Mouse (Mus musculus) neutrophil, adult 5-6 weeks (primary cell): ENCODE measurements at regions not wholly inside any gene's neighbourhood (a gene's known extent, or its start where the extent isn't known, plus 50 kb on each side); places are given as distances from the start of the nearest gene placed in this dataset.

ENCODE experiments used
- ATAC-seq: fragments of 151-379, 151-347 bp; 2 replicates; pipeline ENCODE4 v1.8.0; 2017; ENCODE audit warnings: mild to moderate bottlenecking, moderate TSS enrichment; ENCODE audit not compliant: insufficient number of reproducible peaks, poor library complexity, low FRiP score, severe bottlenecking; ENCODE audit errors: extremely low read depth

DNA sequence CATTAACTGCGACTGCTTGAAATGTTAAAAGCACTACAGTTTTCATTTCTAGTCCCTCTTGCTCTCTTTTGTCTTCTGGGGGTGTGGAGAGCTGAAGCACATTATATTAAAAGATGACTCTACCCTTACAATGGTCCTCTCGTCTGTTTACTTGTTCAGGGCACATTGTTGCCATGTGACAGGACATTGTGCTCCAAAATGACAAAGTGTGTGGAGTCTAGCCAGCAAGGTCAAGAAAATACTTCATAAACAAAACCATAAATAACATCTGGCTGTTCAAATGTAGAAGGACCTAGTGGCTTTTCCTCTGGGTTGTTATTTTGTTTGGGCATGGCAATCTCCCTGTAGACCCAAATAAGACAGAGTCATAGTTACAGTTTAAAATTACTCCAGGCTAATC, 95.1 kb upstream of the Prep start:
- no peak for ATAC-seq

DNA sequence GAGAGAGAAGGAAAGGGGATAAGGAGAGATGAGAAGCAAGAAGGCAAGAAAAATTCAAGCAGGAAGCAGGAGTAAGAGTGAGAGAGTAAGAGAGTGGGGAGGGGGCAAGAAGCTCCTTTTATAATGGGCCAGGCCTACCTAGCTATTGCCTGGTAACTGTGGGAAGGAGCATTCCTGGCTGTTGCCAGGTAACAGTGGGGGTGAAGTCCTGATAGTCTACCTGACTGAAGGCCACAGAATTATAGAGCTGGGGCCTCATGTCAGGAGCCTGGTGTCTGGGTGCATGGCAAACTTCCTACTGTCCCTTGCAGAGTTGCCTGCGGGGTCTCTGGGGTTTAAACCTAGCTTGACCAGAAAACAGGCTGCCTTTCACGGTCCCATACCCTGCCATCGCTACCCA, 107.0 kb upstream of the Prep start:
- no peak for ATAC-seq

DNA sequence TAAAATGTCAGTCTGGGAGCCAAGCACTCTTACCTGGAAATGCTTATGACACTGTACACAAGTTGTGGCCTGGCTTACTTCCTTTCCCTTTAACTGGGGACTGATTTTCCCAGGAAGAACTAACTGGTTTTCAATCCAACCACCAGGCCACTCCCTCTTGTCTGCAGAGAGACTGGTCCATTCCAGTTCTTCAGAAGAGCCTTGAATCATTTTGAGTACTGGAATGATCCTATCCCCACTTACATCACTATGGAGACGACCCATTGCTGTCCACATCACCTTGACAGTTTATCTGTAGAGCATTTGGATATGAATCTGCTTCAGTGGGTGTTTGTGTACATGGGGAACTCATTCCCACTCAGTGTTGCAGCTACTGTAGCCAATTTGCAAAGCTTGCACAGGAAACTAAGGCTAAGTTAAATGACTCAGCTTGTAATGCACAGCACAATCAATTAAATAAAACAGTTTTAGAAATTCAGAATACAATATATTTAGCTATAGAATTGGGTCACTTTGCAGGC, 121.7 kb upstream of the Prep start:
- ATAC-seq = no peak

DNA sequence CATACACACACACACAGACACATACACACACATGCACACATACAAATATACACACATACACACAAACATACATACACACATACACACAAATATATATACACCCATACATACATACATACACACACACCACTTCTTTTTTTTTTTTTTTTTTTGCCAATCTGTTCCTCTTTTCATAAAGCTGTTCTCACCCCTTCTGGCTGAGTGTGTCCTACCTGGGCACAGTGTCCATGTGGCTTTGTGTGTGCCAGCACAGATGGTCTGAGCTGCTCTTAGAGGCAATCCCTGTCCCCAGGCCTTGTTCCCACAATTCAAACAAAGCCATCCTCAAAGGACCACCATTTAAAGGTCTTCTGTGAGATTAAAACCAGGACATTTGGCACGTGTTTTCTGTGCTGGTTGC, 127.6 kb upstream of the Prep start:
- no peak for ATAC-seq

DNA sequence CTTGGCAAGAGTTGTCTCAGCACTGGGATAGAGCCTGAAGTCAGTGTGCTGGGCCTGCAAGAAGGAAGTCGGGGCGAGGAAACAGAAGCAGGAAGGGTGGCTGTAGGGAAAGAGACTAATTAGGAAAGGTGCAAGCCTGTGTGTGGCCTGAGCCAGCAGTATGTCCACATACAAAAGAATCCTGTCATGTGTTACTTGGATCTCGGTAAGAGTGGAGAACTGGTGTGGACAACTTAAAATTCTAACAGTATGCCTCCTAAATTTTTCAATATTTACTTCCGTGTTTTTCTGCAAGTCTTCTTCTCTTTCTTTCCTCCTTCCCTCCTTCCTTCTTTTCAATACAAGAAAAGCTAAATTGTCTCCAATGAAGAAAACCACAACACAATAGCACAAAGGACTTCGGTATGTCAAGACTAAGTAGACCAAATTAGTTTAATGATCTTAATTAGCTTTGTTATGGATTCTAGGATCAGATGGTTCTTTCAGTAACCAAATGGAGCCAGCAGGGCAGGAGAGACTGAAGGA, 130.0 kb upstream of the Prep start:
- ATAC-seq = no peak

DNA sequence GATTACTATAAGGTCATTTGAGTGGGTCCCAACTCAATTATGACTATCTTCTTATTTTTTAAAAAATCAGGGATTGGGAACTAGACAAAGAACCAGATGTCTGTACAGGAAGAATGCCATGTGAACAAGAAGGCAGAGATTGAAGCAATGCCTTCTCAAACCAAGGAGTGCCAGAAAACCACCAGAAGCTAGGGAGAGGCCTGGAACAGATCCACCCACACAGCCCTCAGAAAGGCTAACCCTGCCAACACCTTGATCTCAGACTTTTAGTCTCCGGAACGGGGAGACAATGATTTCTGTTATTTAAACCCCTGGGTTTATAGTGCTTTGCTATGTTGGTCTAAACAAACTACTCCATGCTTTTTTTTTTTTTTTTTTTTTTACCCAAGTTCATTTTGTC, 136.2 kb upstream of the Prep start:
- ATAC-seq = no peak

DNA sequence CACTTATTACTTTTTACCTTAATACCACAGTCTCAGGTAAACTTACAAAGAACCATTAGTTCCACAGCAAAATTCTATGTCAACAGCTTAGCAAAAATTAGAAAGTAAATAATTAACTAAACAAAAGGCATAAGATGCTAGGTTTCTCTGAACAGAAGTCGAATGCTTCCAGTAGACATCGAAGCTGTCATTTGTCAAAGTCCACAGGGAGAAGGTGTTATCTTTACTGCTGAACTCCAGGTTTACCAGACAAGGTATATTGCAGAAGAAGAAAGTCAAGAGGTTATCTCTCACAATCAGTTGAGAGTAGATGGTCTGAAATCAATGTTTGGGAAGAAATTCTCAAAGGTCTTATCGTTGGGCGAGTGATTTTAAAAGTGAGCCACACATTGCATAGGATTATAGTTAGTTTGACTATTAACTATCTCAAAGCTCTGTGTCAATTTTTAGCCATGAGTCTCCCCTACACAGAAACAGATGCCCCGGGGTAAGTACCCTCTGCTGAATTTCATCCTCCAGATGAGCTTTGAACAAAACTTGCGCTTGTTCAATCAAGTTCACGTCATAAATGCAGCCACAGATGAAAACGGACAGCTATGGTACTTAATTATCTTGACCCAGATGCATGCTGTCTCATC, 153.1 kb upstream of the Prep start:
- no peak for ATAC-seq

DNA sequence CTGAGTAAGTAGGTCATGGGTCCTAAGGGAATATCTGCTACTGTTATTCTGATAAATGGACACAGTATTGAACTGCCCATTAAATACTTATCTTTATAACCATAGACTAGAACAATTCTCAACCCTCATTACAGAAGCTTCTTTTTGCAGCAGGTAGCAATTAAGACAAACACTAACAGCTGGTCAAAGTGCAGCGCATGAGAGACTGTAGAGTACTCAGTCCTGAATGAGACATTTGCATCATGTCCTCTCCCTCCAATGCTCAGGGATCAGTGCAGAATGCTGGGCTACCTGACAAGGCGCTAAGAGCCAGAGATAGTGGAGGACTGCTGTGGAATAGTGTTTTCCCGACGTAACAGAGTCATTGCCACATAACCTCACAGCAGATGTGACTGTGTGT, 162.5 kb upstream of the Prep start:
- ATAC-seq = no peak

DNA sequence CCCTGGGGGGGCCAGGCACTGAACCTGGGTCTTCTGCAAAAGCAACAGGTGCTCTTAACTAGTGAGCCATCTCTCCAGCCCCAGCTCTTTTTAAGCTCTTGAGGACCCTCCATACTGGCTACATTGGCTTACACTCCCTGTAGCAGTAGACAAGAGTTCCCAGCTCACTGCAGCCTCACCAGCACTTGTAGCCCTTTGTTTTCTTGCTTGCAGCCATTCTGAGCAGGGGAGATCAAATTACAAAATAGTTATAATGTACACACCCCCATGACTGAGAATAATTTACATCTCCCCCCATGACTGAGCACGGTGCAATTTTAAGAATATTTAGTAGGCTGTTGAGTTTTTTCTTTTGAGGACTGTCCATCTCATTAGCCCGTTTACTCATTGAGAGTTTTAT, 165.8 kb upstream of the Prep start:
- no peak for ATAC-seq

DNA sequence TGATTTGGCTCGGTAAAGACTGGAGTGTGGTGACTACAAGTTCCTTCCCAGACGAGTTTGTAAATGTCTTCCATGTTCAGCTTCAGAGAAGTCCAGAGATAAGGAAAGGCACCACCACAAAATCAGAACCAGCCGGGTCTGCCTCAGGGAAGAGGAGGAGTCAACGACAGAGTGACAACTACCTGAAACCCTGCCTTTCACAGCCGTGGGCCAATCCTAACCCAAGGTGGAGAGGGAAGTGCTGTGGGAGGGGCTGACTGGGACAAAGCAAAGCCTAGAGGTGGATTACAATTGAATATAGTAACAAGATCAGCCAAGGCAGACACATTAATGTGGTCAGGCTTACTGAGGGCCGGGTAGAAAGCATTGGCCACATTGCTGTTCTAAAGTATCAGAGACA, 174.9 kb upstream of the Prep start:
- no peak for ATAC-seq

DNA sequence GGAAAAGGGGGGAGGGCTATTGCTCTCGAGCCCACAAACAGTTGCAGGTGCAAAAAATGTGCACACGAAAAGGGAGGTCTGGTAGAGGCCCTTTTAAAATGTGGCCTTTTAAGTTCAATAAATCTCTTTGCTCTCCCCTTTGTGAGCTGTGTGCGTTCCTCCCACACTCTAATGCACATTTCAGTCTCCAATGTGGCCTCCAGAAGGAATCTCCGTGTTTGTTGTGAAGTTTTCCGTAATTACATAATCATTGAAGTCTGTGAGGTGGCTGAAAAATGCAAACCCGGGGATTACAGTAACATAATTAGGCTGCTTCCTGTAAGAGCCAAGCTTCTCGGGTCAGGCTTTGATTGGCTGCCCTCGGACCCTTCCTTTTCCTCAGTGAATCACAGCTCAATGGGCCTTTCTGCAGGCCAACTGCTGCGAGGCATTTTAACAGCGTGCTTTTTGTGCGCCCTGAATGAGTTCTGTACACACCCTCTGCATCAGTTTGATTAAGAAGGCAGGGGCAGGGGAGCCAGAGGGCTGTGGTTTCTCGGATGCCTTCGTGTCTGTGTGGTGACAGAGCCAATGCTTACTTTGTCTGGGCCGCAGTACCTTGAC, 179.8 kb upstream of the Prep start:
- ATAC-seq = no peak

DNA sequence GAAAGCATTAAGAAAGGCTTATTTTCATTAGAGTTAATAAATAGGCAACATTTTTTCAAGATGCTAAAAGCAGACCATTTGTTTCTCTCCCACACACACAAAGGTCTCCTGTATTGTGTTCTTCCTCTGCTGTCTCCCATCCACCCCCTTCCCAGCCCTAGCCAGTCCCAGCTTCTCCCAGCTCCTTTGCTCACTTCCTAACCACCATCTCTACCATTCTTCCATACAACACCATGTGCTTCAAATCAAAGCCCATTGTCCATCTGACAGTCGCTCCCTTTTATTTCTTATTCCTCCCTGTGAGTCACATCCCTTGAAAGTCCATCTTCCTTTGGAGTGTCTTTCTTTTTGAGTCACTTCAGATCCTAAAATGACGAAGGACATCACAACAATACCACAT, 185.0 kb upstream of the Prep start:
- no peak for ATAC-seq

DNA sequence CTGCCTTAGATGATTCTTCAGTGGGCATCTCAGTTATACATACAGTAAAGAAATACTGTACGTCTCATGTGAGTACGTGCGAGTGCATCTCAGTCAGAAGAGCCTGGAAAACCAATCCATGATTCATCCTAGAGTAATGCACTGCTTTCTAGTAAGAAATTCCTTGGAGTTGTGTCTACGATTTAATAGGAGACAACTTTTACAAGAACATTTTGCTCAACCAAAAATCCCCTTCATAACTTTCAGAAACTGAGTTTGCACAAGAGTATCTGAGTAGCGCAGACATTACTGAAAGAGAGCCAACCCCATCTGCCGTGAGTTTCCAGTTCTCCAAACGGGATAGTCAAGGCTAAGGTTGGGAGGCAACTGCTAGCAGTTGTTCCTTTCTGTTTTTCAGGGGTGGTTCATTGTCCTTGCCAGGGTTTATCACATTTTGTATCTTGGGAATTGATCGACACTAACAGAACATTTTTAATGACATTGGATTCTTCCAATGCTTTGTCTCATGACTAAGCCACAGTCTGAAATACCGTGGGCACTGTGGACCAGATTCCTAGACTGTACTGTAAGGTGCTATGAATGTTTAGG, 189.8 kb upstream of the Prep start:
- no peak for ATAC-seq

DNA sequence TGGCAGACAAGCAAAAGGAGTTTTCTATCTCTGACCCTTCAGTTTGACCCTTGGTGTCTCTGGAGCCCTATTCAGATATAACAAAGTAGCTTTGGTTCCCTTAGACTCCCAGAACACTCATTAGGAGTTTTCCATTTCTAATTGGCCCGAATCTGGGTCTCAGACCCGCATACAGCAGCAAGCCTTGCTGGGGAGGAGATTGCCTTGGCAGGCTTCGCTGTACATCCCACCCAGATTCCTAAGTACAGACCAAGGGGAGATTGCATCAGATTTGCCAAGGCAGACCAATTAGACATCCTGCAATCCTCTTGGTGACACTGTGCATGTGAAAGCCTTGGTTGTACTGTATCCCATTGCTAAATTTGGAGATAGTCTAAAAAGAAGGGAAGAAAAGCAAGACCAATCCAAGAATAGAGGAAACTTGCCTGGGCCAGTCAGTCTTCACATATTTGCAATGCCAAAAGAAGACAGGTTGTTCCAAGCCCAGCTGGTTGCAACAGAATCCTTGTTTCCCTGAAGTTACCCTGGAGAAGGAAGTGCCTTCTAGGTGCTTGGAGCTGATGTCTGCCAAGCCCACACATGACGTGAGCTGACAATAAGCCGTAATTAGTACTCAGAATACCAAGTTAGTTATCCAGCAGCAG, 193.2 kb upstream of the Prep start:
- no peak for ATAC-seq

DNA sequence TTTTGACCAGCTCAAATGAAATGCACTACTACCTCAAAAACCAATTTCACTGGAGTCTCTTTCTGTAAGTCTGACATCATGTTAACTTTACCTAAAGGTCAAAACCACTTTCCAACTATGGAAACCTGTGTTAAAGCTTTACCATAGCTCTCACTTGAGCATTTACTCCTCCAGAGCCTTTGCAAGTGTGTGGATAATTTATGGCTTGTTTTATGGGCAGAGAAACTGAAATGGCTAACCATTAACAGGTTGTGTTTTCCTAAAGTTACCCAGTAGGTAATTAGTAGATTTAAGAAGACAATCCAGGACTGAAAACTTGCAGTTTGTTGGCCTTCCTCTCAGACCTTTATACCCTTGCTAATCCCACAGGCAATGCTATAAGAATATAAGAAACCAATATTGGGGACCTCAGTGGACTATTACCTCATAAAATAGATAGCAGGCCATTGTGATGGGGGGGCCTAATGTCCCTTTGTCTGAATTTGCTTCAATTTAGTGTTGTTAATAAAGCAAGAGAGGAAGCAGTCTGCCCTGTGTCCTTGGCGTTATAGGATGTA, 202.7 kb upstream of the Prep start:
- ATAC-seq = no peak

DNA sequence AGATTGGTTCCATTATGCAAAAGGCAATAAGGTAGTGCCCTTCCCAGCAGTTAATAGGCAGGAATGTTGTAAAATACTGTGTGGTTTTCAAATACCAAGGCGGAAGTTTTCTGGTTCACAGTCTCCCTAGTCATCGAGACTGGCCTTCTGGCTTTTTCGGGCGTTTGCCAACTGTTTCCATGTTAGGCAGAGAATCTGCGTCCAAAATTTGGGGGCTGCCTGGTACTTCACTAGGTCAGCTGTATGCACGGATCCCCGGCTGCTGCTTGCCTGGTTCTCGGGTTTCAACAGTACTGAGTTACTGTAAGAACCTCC, 204.7 kb upstream of the Prep start:
- ATAC-seq = no peak

DNA sequence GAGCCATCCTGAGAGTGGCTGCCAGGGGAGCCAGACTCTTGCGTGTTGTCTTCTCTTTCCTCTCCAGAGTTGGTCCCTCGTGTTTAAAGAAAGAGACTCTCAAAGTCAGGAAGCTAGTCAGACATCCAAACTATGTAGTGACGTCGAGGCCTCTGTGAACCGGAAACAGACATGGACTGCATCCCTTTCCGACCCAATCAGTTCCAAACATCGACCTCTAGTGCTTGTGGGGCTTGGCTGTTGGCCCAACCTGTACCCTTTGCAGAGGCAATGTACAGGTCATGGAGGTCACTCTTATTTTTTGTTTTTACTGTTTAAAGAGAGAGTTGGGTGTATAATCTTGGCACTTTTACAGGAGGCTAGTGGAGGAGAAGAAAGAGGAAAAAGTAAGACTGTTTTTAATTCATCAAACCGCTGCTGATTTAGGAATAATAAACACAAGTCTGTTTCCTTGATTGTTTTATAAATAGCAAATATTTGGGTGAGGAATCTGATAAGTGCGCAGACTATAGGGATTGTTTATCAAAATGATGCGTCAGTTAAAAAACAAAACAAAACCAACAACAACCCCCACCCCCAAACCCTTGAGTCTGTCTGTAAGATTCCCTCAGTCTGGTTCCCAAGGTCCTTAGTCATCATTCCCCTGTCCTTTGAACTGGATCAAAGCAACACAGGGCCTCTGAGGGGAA, 205.2 kb upstream of the Prep start:
- no peak for ATAC-seq

DNA sequence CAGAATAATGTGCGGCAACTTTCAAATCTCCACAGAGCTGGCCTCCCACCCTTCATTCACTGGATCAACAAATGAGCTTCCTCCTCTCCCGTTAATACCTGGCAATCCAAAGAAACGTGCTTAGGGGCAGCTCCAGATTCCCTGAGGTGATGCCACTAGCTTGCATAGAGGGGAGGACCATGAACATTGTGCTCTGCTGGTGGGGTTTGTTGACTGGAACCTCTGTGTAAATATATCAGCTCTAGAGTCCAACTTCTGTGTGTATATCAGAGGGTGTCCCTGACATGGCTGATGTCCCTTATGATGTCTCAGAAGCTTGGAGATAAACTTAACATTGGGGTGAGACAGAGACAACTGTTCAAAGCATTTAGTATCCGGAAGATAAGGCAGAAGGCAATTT, 209.6 kb upstream of the Prep start:
- ATAC-seq = no peak

DNA sequence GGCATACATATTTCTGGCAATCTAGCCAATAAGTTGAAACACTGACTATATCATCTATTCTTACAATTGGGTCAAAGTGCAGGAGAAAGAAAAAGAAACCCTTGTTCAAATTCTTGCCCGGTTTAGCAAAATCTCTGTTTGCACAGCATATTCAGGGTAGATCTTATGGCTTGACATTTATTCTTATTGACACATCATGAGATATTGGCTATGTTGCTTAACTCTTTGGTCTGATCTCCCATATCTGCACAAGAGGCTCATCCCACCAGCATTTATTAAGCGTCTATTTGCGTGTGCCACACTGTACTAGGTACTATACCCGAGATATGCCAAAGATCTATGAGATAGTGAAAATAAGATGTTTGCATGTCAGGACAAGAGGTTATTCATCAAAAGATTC, 212.9 kb upstream of the Prep start:
- no peak for ATAC-seq
